Mouse (Mus musculus): ENCODE results near the gene Ube2e2. TPM values are rescaled to one million over a fixed set of nuclear protein-coding genes. Genes with fewer than 3 reads are reported as not detected.

Ube2e2 gene
- total and polyA plus RNA-seq, 3 experiments, result not detected

DNA sequence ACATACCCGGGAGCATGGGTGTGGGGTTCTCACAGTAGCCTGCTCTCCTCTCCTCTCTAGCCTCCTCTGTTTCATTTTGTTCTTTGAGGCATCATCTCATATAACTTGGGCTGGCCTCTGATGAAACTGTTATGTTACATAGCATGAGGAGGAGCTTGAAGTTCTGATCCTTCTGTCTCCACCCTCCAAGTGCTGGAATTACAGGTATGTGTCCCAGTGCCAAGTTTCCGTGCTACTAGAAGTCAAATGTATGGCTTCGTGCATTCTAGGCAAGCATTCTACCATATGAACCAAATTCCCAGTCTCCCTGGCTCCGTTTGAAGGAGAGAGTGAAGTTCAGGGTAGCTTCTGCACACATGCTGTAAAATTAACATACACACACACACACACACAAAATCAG is 363.6 kb downstream of the Ube2e2 start:
- Histone ChIP-seq H3K4me1 (ENCODE audit: control insufficient read depth in 1 of 2, insufficient read depth in 2 of 2, low read length in 2 of 2) (no peaks in the 10 kb centered on the region), H3K9ac (ENCODE audit: control insufficient read depth, low read depth, low read length, poor library complexity, severe bottlenecking) (no peak overlapping the region), H3K27me3 (ENCODE audit: control insufficient read depth in 1 of 2, insufficient read depth in 2 of 2, low read length in 2 of 2) (no peaks in the 10 kb centered on the region), H3K9me3 (replicated peaks; ENCODE audit: insufficient read depth, low read length) (no peaks in the 10 kb centered on the region), H3K36me3 (ENCODE audit: control insufficient read depth in 1 of 2, insufficient read depth in 2 of 2, low read length in 2 of 2) (no peaks in the 10 kb centered on the region), H3K4me3 (ENCODE audit: control insufficient read depth in 1 of 2, insufficient read depth in 1 of 2, low read depth in 2 of 2, low read length in 2 of 2) (no peak overlapping the region), H3K79me2 (ENCODE audit: control insufficient read depth, insufficient read depth, low read length, poor library complexity) (no peaks in the 10 kb centered on the region), H3K27ac (ENCODE audit: control insufficient read depth, low read depth, low read length) (no peak overlapping the region)
- TF ChIP-seq ZMIZ1 (IDR thresholded peaks at IDR 0.05; ENCODE audit: low read depth, low read length) (no peak), TCF12 (IDR thresholded peaks at IDR 0.05; ENCODE audit: low read depth, low read length) (no peak)
- no peak for DNase-seq (ENCODE audit: low read depth, low spot score)

Data from MEL (cell line).